Mouse (Mus musculus) adrenal gland, postnatal 4 days (tissue): Measurements from ENCODE around the gene Cdkn2d. TPM values are rescaled to one million over a fixed set of nuclear protein-coding genes. Genes with fewer than 3 reads are reported as not detected.

Experiments used
- DNase-seq, 2 experiments: peaks; one replicate each; pipeline ENCODE4 v3.0.0; 2021 to 2022; ENCODE audit warnings: low spot score in 2 of 2, mixed read lengths in 2 of 2
- total RNA-seq, 2 experiments: library from RNA; stranded (reverse); gene quantifications; 2 replicates each; pipeline ENCODE4 v1.2.3; 2021

Gene Cdkn2d
- total RNA-seq, 2 experiments from 2014 or later, result 21.9 to 25.6 TPM

- DNase-seq, result no peak
Measured at GRCm38 (mm10) chr9:21248326-21248725, 42.9 kb downstream of the Cdkn2d start, which contains the start of gene S1pr5. Gene S1pr5 (minus strand): TSS chr9:21248443.

- no peak for DNase-seq
Measured at GRCm38 (mm10) chr9:21246342-21246741, 44.9 kb downstream of the Cdkn2d start.

GRCm38 (mm10) chr9:21245113-21245487, 46.1 kb downstream of the Cdkn2d start:
- DNase-seq, result no peak

- DNase-seq, result no peak
Measured at GRCm38 (mm10) chr9:21244428-21245112, 46.6 kb downstream of the Cdkn2d start.

- no peak for DNase-seq
Measured at GRCm38 (mm10) chr9:21243826-21244427, 47.3 kb downstream of the Cdkn2d start.

GRCm38 (mm10) chr9:21241343-21241742, 49.9 kb downstream of the Cdkn2d start:
- peak in 1 of 2 experiments; percentile 56 for DNase-seq

- no peak for DNase-seq
Measured at GRCm38 (mm10) chr9:21239465-21239848, 51.8 kb downstream of the Cdkn2d start.

- peak; percentile 50 to 71 for DNase-seq
Measured at GRCm38 (mm10) chr9:21238733-21239464, 52.3 kb downstream of the Cdkn2d start, which contains the start of gene Keap1. Gene Keap1 (minus strand): TSS chr9:21239361.

Other genes starting within 250 kb of the Cdkn2d start
- gene Zglp1, start 224.3 kb downstream of the Cdkn2d start, total RNA-seq, result not detected
- gene Gm49373, start 218.3 kb downstream of the Cdkn2d start, total RNA-seq, result under 1 TPM in 1 of 2 experiments, not detected in 1; 0.64 TPM
- 10 to 100 TPM; 32.9 to 37.7 TPM for gene Fdx1l, start 217.8 kb downstream of the Cdkn2d start, total RNA-seq
- gene Gm38431, start 199.4 kb downstream of the Cdkn2d start, total RNA-seq, result 1 to 10 TPM; 3.1 to 3.9 TPM
- gene Raver1, start 199.4 kb downstream of the Cdkn2d start, total RNA-seq, result 10 to 100 TPM; 67.0 to 68.4 TPM
- gene Tyk2, start 160.2 kb downstream of the Cdkn2d start, total RNA-seq, result 10 to 100 TPM; 18.9 to 19.2 TPM
- gene Cdc37, start 141.4 kb downstream of the Cdkn2d start, total RNA-seq, result 100 to 1,000 TPM; 174 to 190 TPM
- gene Pde4a, start 125.7 kb downstream of the Cdkn2d start, total RNA-seq, result 10 to 100 TPM in 1 of 2 experiments, 1 to 10 TPM in 1; 9.7 to 10.6 TPM
- gene Keap1, start 52.0 kb downstream of the Cdkn2d start, total RNA-seq, result 10 to 100 TPM; 46.6 to 50.8 TPM
- under 1 TPM; 0.20 to 0.28 TPM for gene S1pr5, start 43.0 kb downstream of the Cdkn2d start, total RNA-seq
- 10 to 100 TPM; 33.4 to 38.7 TPM for gene Atg4d, start 26.1 kb downstream of the Cdkn2d start, total RNA-seq
- 10 to 100 TPM; 40.2 to 41.8 TPM for gene Kri1, start 3.4 kb downstream of the Cdkn2d start, total RNA-seq
- gene Ap1m2, start 20.9 kb upstream of the Cdkn2d start, total RNA-seq, result 1 to 10 TPM in 1 of 2 experiments, not detected in 1; 3.4 TPM
- 10 to 100 TPM; 73.6 to 75.4 TPM for gene Slc44a2, start 29.3 kb upstream of the Cdkn2d start, total RNA-seq
- gene Ilf3, start 76.5 kb upstream of the Cdkn2d start, total RNA-seq, result 100 to 1,000 TPM; 107 to 118 TPM
- gene Qtrt1, start 120.4 kb upstream of the Cdkn2d start, total RNA-seq, result 10 to 100 TPM; 34.0 to 35.3 TPM
- 100 to 1,000 TPM; 111 to 116 TPM for gene Dnm2, start 133.5 kb upstream of the Cdkn2d start, total RNA-seq
- gene Tmed1, start 218.8 kb upstream of the Cdkn2d start, total RNA-seq, result 10 to 100 TPM; 37.3 to 37.8 TPM
- gene AB124611, start 234.8 kb upstream of the Cdkn2d start, total RNA-seq, result 1 to 10 TPM; 3.7 to 5.0 TPM